Mouse (Mus musculus) limb, embryonic 11.5 days (tissue): ENCODE measurements at regions not wholly inside any gene's neighbourhood (a gene's known extent, or its start where the extent isn't known, plus 50 kb on each side); places are given as distances from the start of the nearest gene placed in this dataset.

Experiments used
- ATAC-seq: fragments of 200-750 bp; cut with Nextera tagmentation; 2 replicates; pipeline ENCODE4 v1.8.0; 2017; ENCODE audit warnings: low read depth; ENCODE audit not compliant: insufficient number of reproducible peaks, low FRiP score, low TSS enrichment
- DNase-seq: peaks from one replicate; pipeline ENCODE4 v3.0.0-alpha.2; 2015; ENCODE audit warnings: low spot score
- H3K27ac ChIP-seq: fragments of 300-500 bp; sonication (generic); replicated peaks from 2 replicates; pipeline ENCODE4 v1.5.1; 2014; ENCODE audit warnings: low read depth, mild to moderate bottlenecking, low read length
- H3K27me3 ChIP-seq: fragments of 300-500 bp; sonication (generic); 2 replicates; pipeline ENCODE4 v1.6.1; 2014; ENCODE audit warnings: mild to moderate bottlenecking, low read length, mixed read lengths; ENCODE audit not compliant: control insufficient read depth, insufficient read depth
- H3K36me3 ChIP-seq: fragments of 300-500 bp; sonication (generic); 2 replicates; pipeline ENCODE4 v1.6.1; 2014; ENCODE audit warnings: mild to moderate bottlenecking, low read length, moderate library complexity, mixed read lengths; ENCODE audit not compliant: control insufficient read depth, insufficient read depth
- H3K4me1 ChIP-seq: fragments of 300-500 bp; sonication (generic); 2 replicates; pipeline ENCODE4 v1.6.1; 2014; ENCODE audit warnings: low read length, mixed read lengths; ENCODE audit not compliant: control insufficient read depth, insufficient read depth
- H3K4me2 ChIP-seq: fragments of 300-500 bp; sonication (generic); 2 replicates; pipeline ENCODE4 v1.6.1; 2014; ENCODE audit warnings: low read depth, mild to moderate bottlenecking, moderate library complexity; ENCODE audit not compliant: severe bottlenecking
- H3K4me3 ChIP-seq: fragments of 300-500 bp; sonication (generic); 2 replicates; pipeline ENCODE4 v1.5.1; 2014; ENCODE audit warnings: low read depth, low read length
- H3K9ac ChIP-seq: fragments of 300-500 bp; sonication (generic); 2 replicates; pipeline ENCODE4 v1.6.1; 2014; ENCODE audit warnings: mild to moderate bottlenecking, low read length
- H3K9me3 ChIP-seq: fragments of 300-500 bp; sonication (generic); 2 replicates; pipeline ENCODE4 v1.6.1; 2016; ENCODE audit warnings: low read length; ENCODE audit not compliant: control insufficient read depth
- WGBS: fragments of 180-500 bp; shearing (Covaris S2); extraction: QIAGEN DNeasy Blood & Tissue Kit; methylation state at CpG from one replicate; pipeline ENCODE4 v1.1.7; 2014; 5-methylcytosine and 5-hydroxymethylcytosine counted together

DNA sequence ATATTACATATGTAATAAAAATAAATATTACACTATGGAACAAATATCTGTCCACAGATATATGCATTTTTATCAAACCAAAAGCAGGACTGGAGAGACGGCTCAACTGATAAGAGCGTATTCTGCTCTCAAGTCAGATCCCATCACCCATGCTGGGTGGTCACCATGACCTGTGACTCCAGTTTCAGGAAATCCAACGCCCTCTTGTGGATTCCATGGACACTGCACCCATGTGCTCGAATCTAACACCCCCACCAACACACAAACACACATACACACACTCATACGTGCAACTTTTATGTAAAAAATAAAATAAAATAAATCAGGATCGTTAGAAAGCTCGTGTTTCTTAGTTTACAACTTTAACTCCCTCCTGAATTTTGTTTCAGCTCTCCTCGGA lies 76.7 kb upstream of the Otud4 start:
- WGBS = 77% methylated on average over 8 of the region's 8 CpGs

DNA sequence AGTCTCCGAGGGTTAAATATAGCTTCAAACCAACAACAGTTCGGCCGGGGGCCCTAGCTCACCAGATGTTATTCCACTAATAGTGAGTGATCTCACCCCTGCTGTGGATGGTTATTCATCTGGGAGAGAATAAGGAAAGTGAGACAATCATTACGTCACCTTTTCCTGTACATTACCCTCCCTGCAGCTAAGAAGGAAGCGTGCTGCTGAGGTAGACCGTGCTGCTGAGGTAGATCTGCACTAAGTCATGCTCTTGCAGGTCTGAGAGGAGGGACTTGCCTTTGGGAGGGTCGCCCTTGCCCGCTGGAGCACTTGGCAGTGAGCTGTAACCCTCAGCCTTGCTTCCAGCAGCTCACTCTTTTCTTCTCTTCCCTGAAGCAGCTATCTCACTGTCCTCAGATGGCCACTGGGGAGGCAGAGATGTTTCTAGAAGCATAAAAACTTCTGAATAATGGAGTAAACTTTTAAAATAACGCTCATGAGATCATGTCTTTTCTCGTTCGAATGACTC lies 77.3 kb upstream of the Otud4 start:
- 0 out of 2 replicates have a peak overlapping the region, but pooled peaks have one; percentile 30 for H3K27ac ChIP-seq
- H3K9ac ChIP-seq = no peak overlapping the region
- H3K9me3 ChIP-seq = no peaks in the 10 kb centered on the region
- 55% methylated on average over 11 of the region's 11 CpGs for WGBS
- no peaks in the 10 kb centered on the region for H3K36me3 ChIP-seq
- H3K27me3 ChIP-seq = no peaks in the 10 kb centered on the region
- DNase-seq = peak; percentile 23
- no peak overlapping the region for H3K4me2 ChIP-seq
- no peak overlapping the region for H3K4me3 ChIP-seq
- ATAC-seq = 0 out of 2 replicates have a peak, but pooled peaks have one; percentile 51
- H3K4me1 ChIP-seq = peaks cover 3% of the 10 kb centered on the region; the same call in 1 of the 2 replicates

More for the DNA sequence above, 76.7 kb upstream of the Otud4 start:
- H3K4me2 ChIP-seq = no peak overlapping the region
- H3K27me3 ChIP-seq = no peaks in the 10 kb centered on the region
- H3K36me3 ChIP-seq = no peaks in the 10 kb centered on the region
- no peak overlapping the region for H3K27ac ChIP-seq
- H3K4me3 ChIP-seq = no peak overlapping the region
- H3K9ac ChIP-seq = no peak overlapping the region
- no peaks in the 10 kb centered on the region for H3K9me3 ChIP-seq
- ATAC-seq (no peak), DNase-seq (peak; percentile 30)
- peaks cover 3% of the 10 kb centered on the region; the same call in 1 of the 2 replicates for H3K4me1 ChIP-seq

DNA sequence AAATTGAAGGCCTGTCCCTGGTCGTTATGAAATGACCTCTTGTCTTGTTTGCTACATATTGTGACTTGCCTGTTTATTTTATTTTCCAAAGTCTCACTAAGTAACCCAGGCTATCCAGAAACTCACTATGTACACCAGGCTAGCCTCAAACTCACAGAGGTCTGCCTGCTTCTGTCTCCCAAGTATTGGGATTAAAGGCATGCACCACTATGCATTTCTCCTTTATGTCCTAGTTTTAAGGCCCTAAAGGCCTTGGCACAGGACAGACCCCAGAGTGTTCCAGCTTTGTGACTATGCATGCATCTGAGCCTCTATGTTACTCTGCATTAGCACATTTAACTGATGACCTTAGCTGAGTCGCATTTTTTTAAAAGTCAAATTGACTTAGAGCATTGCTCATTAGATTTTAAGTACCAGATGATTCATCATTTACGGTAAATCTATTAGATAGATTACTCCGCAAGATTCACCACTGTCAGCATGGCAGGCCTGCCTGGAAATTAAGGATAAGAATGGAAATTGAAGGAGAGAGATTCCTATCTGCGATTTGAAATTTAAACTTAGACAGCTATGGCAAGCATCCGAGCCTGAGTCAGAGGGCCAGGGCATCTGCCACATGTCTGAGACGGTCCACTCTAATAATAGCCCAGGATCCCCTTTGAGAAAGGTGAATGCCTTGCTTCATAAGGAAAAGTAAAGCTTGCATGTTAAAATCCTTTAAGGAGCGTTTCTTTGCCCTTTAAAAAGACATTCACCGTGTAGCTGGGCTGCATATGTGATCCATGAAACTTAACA lies 78.0 kb upstream of the Otud4 start:
- 71% methylated on average over 9 of the region's 9 CpGs for WGBS
- Histone ChIP-seq H3K9me3 (no peaks in the 10 kb centered on the region), H3K9ac (no peak overlapping the region), H3K4me2 (no peak overlapping the region), H3K4me1 (peaks cover 3% of the 10 kb centered on the region; the same call in 1 of the 2 replicates), H3K27me3 (no peaks in the 10 kb centered on the region), H3K27ac (no peak overlapping the region), H3K4me3 (no peak overlapping the region), H3K36me3 (no peaks in the 10 kb centered on the region)
- DNase-seq (no peak), ATAC-seq (no peak)

DNA sequence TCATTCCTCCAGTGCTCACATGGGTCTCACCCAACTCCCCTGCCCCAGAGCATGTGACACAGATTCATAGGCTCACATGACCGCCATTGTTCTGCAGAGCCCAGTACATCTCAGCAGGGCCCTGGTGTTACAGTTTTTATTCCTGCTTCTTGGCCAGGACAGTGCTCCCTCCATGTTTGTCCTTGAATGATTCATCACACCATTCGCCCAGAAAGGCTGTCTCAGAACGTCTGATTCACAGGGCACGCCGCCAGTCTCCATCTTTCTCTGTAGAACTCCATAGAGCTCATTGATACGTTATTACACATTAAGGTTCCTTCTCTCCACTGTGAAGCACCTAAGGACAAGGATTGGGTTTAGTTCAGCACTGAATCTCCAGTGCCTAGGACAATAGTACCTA lies 79.9 kb upstream of the Otud4 start:
- H3K9ac ChIP-seq = no peak overlapping the region
- H3K9me3 ChIP-seq = no peaks in the 10 kb centered on the region
- H3K36me3 ChIP-seq = no peaks in the 10 kb centered on the region
- WGBS = 90% methylated on average over 6 of the region's 6 CpGs
- no peak overlapping the region for H3K4me3 ChIP-seq
- no peak for ATAC-seq
- DNase-seq = no peak
- no peaks in the 10 kb centered on the region for H3K27me3 ChIP-seq
- peaks cover 3% of the 10 kb centered on the region; the same call in 1 of the 2 replicates for H3K4me1 ChIP-seq
- no peak overlapping the region for H3K4me2 ChIP-seq
- no peak overlapping the region for H3K27ac ChIP-seq

DNA sequence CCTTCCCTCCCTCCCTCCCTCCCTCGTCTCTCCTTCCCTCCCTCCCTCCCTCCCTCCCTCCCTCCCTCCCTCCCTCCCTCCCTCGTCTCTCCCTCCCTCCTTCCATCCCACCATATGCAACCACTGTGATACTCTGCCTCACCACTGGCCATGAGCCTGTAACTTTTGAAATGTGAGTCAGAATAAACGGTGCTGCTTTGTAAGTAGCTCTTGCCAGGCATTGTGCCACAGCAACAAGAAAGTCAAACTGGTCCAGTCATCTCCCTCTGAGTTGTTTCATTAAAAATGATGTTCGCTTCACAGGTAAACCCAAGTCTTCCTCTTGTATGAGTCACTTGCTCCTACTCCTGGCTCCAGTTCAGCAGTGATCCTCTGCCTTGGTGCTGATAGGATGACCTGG lies 85.1 kb upstream of the Otud4 start:
- no peaks in the 10 kb centered on the region for H3K4me1 ChIP-seq
- H3K36me3 ChIP-seq = no peaks in the 10 kb centered on the region
- no peaks in the 10 kb centered on the region for H3K27me3 ChIP-seq
- H3K9me3 ChIP-seq = no peaks in the 10 kb centered on the region
- no peak overlapping the region for H3K4me2 ChIP-seq
- H3K4me3 ChIP-seq = no peak overlapping the region
- no peak for DNase-seq
- no peak for ATAC-seq
- 77% methylated on average over 2 of the region's 4 CpGs for WGBS
- H3K27ac ChIP-seq = no peak overlapping the region
- H3K9ac ChIP-seq = no peak overlapping the region

DNA sequence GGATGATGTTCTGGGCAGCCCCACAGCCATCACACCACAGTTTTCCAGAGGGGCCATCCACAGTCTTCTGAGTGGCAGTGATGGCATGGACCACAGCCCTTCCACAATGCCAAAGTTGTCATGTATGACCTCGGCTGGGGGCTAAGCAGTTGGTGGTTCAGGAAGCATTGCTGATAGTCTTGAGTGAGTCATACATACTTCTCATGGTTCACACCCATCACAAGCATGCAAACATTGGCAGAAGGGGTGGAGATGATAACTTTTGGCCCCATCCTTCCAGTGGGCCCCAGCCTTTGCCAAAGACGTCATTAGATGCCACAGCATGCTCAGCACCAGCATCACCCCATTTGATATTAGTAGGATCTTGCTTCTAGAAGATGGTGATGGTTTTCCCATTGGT lies 89.3 kb upstream of the Otud4 start:
- Histone ChIP-seq H3K36me3 (no peaks in the 10 kb centered on the region), H3K4me3 (no peak overlapping the region), H3K9me3 (no peaks in the 10 kb centered on the region), H3K27me3 (no peaks in the 10 kb centered on the region), H3K4me2 (no peak overlapping the region), H3K27ac (no peak overlapping the region), H3K4me1 (no peaks in the 10 kb centered on the region), H3K9ac (no peak overlapping the region)
- ATAC-seq (no peak), DNase-seq (no peak)
- 90% methylated on average over 2 of the region's 2 CpGs for WGBS

DNA sequence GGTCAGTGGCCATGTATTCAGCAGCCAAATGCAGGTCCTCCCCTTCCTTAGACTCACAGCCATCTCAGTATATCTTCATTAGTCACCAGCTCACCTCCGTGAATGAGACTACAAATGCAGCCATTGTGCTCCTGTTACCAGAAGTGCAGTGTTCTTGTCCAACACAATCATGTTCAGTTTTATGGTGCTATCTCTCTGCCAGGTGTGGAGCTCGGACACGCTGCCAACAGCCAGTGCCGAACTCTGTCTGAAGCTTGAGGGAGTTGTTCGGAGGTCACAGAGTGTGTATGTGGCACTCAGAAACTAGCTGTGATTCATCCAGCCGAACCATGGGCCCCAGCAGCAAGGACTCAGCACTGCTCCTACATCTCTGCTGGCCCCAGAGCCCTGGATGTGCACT lies 91.3 kb upstream of the Otud4 start:
- Histone ChIP-seq H3K4me3 (no peak overlapping the region), H3K4me1 (no peaks in the 10 kb centered on the region), H3K36me3 (no peaks in the 10 kb centered on the region), H3K27me3 (no peaks in the 10 kb centered on the region), H3K9me3 (no peaks in the 10 kb centered on the region), H3K9ac (no peak overlapping the region), H3K4me2 (no peak overlapping the region), H3K27ac (no peak overlapping the region)
- ATAC-seq (no peak), DNase-seq (no peak)
- 85% methylated on average over 6 of the region's 6 CpGs for WGBS

DNA sequence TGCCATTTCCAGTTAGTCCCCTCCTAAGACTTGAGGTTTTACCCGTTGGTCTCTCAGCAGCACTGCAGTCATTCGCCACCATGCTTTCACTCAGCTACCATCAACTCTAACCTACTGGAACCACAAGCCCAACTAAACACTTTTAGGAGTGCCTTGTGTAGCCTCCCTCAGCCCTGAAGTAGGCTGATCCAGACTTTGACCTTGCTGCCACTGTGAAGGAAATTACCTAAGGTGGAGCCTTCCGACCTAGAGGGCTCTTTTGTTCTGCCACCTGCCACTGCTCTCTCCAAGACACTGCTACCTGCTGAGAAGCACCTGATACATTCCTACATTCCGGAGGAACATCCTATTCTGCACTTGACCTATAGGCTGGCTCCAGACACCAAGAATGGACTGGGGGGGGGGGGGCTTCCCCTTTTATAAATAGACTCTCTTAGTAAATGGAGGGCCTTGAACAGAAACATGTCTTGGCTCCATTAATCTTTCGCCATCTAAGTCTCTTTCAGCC lies 93.5 kb upstream of the Otud4 start:
- ATAC-seq (no peak), DNase-seq (no peak)
- Histone ChIP-seq H3K27ac (no peak overlapping the region), H3K9me3 (no peaks in the 10 kb centered on the region), H3K4me3 (no peak overlapping the region), H3K4me2 (no peak overlapping the region), H3K4me1 (no peaks in the 10 kb centered on the region), H3K27me3 (no peaks in the 10 kb centered on the region), H3K9ac (no peak overlapping the region), H3K36me3 (no peaks in the 10 kb centered on the region)
- 82% methylated on average over 5 of the region's 5 CpGs for WGBS
